Mouse (Mus musculus): Measurements from ENCODE around the gene Sstr2.

GRCm38 (mm10) chr11:113609581-113609980 is 9.6 kb upstream of the Sstr2 start:
- TF ChIP-seq CTCF (IDR thresholded peaks at IDR 0.05; ENCODE audit: borderline replicate concordance, insufficient read depth, low read depth, low read length), result no peak
- TF ChIP-seq POLR2A (IDR thresholded peaks at IDR 0.05; ENCODE audit: borderline replicate concordance, insufficient read depth, low read length), result no peak
